Mouse (Mus musculus) spleen, adult 2 months (tissue): Measurements from ENCODE around the gene Megf9.

Source experiments
- CTCF ChIP-seq: fragments of 200-500 bp; IDR thresholded peaks from 2 replicates; pipeline ENCODE4 v1.5.1; 2011; ENCODE audit warnings: mild to moderate bottlenecking, inconsistent platforms; ENCODE audit not compliant: insufficient read depth, insufficient read length, insufficient replicate concordance; ENCODE audit errors: extremely low read depth
- POLR2A ChIP-seq: fragments of 200-500 bp; IDR thresholded peaks from 2 replicates; pipeline ENCODE4 v1.6.1; 2011; ENCODE audit warnings: low read depth, low read length, inconsistent platforms

DNA sequence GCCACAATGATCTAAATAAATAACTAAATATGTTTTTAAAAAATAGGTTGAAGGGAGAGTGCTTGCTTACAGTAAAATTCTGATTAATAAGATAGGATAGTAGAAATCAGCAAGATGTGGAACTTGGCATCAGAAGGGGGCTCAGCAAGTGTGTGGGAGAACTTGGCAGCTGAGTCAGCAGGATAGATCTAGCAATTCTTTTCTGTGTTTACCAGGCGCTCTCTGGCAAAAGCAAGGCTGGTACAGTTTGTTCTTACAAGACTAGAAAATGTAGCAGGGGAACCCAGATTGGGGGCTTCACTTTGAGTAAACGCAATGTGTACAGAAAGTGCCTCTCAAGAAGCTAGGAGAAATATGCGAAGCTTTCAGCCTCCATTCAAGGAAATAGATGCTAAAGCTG is 35.5 kb downstream of the Megf9 start:
- TF ChIP-seq POLR2A (no peak), CTCF (no peak)
